Mouse (Mus musculus) T-cell, adult 66 days (primary cell): ENCODE results near the gene AI413582. TPM values are rescaled to one million over a fixed set of nuclear protein-coding genes. Genes with fewer than 3 reads are reported as not detected.

Experiments
- total RNA-seq, 2 experiments: library from RNA; stranded (reverse); gene quantifications; 3 replicates in 1 of 2; 4 replicates in 1 of 2; pipeline ENCODE4 v1.2.4; 2023

Gene AI413582
- total RNA-seq: 10 to 100 TPM; 54.7 to 68.2 TPM

DNA sequence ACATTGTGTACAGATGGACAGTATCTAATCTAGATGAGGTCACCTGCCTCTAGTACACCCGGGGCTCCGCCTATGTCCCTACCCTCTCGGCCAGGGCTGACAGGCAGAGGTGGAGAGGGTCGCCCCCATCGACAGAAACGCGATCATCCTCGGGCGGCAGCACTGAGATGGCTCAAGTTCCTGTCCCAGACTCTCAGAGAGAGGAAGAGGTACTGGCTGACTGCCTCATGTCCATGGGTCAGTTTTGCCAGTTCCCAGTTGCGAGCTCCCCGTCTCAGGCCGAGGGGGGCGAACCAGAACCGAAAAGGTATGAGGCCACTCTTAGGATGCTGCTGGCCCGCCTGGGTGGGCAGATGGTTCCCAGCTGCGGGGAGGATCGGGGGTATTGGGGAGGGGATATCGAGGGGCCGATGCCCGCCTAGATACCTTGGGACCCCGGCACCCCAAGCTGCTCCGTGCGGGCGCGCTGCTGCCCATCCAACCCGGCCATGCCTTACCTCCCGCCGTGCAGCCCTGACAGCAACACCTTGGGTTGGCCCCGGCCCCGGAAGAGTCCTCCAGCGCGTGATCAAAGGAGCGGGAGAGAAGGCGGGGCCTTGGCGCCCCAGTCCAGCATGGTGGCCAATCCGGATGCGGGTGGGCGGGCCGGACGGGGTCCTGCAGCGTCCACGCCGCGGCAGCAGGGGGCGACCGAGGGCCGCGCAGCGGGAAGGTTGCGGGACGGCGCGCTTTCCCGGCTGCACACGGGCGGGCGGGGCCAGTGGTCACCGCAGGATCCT is at the start of gene AI413582:
Gene AI413582 (minus strand): TSS at position 594 of the 779 bp plus-strand sequence.

DNA sequence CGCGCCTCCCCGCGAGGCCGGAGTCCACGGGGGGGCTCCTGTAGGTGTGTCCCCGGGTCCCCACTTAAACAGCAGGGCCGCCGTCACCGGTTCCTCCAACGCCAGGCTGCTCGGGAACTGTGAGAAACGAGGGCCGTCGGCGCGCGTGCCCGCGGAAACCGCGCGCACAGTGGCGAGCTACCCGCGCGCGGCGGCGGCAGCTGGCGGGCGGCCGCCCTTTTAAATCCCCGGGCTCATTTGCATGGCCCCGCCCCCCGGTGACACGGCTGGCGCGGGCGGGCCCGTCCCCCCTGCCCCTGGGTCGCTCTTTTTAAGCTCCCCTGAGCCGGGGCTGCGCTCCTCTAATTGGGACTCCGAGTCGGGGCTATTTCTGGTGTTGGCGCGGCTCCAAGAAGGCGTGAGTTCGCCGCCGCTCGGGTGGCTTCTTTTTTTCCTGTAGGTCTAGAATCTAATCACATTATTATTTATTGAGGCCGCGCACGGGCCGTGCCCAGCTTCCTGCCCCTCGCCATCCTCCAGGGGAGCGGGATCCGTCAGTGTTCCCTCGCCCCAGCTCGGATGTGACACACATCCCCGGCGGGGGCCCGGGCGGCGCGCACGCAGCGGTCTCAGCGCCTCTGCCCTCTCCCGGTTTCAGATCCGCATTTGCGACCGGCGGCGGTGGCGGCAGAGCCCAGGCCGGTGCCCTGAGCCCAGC is 9.1 kb downstream of the AI413582 start, which contains the start of gene Hmga1:
Gene Hmga1 (plus strand): TSS at position 183 of the 697 bp plus-strand sequence.

GRCm38 (mm10) chr17:27521303-27521702 is 44.3 kb downstream of the AI413582 start, which contains the start of gene Grm4:
Gene Grm4 (minus strand): TSS chr17:27521403.

Other genes with a start within 250 kb of the AI413582 start
- under 1 TPM; 0.17 to 0.18 TPM for gene Grm4, start 44.4 kb downstream of the AI413582 start, total RNA-seq
- 10 to 100 TPM; 59.4 to 66.9 TPM for gene Hmga1, start 9.3 kb downstream of the AI413582 start, total RNA-seq
- 100 to 1,000 TPM; 106 to 121 TPM for gene Nudt3, start 57.7 kb upstream of the AI413582 start, total RNA-seq
- not detected for gene RPS10-NUDT3, start 69.5 kb upstream of the AI413582 start, total RNA-seq
- 1,000 to 10,000 TPM; 2,987 to 3,088 TPM for gene Rps10, start 70.9 kb upstream of the AI413582 start, total RNA-seq
- 10 to 100 TPM; 41.0 to 46.9 TPM for gene Pacsin1, start 89.8 kb upstream of the AI413582 start, total RNA-seq
- under 1 TPM in 1 of 2 experiments, not detected in 1; 0.44 TPM for gene Spdef, start 163.2 kb upstream of the AI413582 start, total RNA-seq